Mouse (Mus musculus) spleen, postnatal 14 days (tissue): ENCODE results near the gene Slc7a10.

Source experiments
- DNase-seq, 2 experiments: peaks; one replicate each; pipeline ENCODE4 v3.0.0; 2021 to 2022; ENCODE audit warnings: low spot score in 2 of 2

Gene Slc7a10

GRCm38 (mm10) chr7:35185889-35186569 is at the start of gene Slc7a10:
Slc7a10 (plus strand) TSS chr7:35186385.
- no peak for DNase-seq

GRCm38 (mm10) chr7:35137524-35137923 is 48.7 kb upstream of the Slc7a10 start:
- no peak for DNase-seq

- no peak for DNase-seq
Observed at GRCm38 (mm10) chr7:35138481-35138880, 47.7 kb upstream of the Slc7a10 start.

- DNase-seq, result no peak
Observed at GRCm38 (mm10) chr7:35139880-35140279, 46.3 kb upstream of the Slc7a10 start.

- DNase-seq, result no peak
Observed at GRCm38 (mm10) chr7:35141519-35141918, 44.7 kb upstream of the Slc7a10 start.

- DNase-seq, result no peak
Observed at GRCm38 (mm10) chr7:35142522-35142921, 43.7 kb upstream of the Slc7a10 start.

GRCm38 (mm10) chr7:35143864-35144618 is 42.1 kb upstream of the Slc7a10 start:
- DNase-seq, result no peak

- no peak for DNase-seq
Observed at GRCm38 (mm10) chr7:35145068-35145467, 41.1 kb upstream of the Slc7a10 start.

- no peak for DNase-seq
Observed at GRCm38 (mm10) chr7:35146269-35146668, 39.9 kb upstream of the Slc7a10 start.

GRCm38 (mm10) chr7:35149616-35150433 is 36.4 kb upstream of the Slc7a10 start:
- DNase-seq, result no peak

- DNase-seq, result no peak
Observed at GRCm38 (mm10) chr7:35150860-35151259, 35.3 kb upstream of the Slc7a10 start.

- DNase-seq, result no peak
Observed at GRCm38 (mm10) chr7:35154449-35154848, 31.7 kb upstream of the Slc7a10 start.

GRCm38 (mm10) chr7:35156561-35157477 is 29.4 kb upstream of the Slc7a10 start:
- DNase-seq, result no peak

- DNase-seq, result no peak
Observed at GRCm38 (mm10) chr7:35157512-35157911, 28.7 kb upstream of the Slc7a10 start.

- no peak for DNase-seq
Observed at GRCm38 (mm10) chr7:35162443-35162842, 23.7 kb upstream of the Slc7a10 start.

- no peak for DNase-seq
Observed at GRCm38 (mm10) chr7:35163600-35163999, 22.6 kb upstream of the Slc7a10 start.

- DNase-seq, result no peak
Observed at GRCm38 (mm10) chr7:35164131-35164530, 22.1 kb upstream of the Slc7a10 start.

GRCm38 (mm10) chr7:35166988-35167387 is 19.2 kb upstream of the Slc7a10 start:
- no peak for DNase-seq

- no peak for DNase-seq
Observed at GRCm38 (mm10) chr7:35167925-35168324, 18.3 kb upstream of the Slc7a10 start.

- DNase-seq, result peak; percentile 62 to 72
Observed at GRCm38 (mm10) chr7:35169341-35169740, 16.8 kb upstream of the Slc7a10 start.

- DNase-seq, result peak in 1 of 2 experiments; percentile 37
Observed at GRCm38 (mm10) chr7:35171867-35172382, 14.3 kb upstream of the Slc7a10 start.
